Mouse (Mus musculus) midbrain, embryonic 13.5 days (tissue): ENCODE measurements around the gene Tcf23. TPM values are rescaled to one million over a fixed set of nuclear protein-coding genes. Genes with fewer than 3 reads are reported as not detected.

Experiments
- ATAC-seq: fragments of 200-750 bp; cut with Nextera tagmentation; 2 replicates; pipeline ENCODE4 v1.8.0; 2017; ENCODE audit warnings: mild to moderate bottlenecking, moderate TSS enrichment, moderate library complexity
- H3K27ac ChIP-seq: fragments of 300-500 bp; sonication (generic); 2 replicates; pipeline ENCODE4 v1.5.1; 2015; ENCODE audit warnings: inconsistent platforms, mild to moderate bottlenecking, moderate library complexity
- H3K27me3 ChIP-seq: fragments of 300-500 bp; sonication (generic); 2 replicates; pipeline ENCODE4 v1.6.1; 2015; ENCODE audit warnings: mild to moderate bottlenecking, inconsistent platforms
- H3K36me3 ChIP-seq: fragments of 300-500 bp; sonication (generic); 2 replicates; pipeline ENCODE4 v1.6.1; 2015; ENCODE audit warnings: mild to moderate bottlenecking, inconsistent platforms
- H3K4me1 ChIP-seq: fragments of 300-500 bp; sonication (generic); replicated peaks from 2 replicates; pipeline ENCODE4 v1.6.1; 2015; ENCODE audit warnings: inconsistent platforms
- H3K4me2 ChIP-seq: fragments of 300-500 bp; sonication (generic); replicated peaks from 2 replicates; pipeline ENCODE4 v1.6.1; 2015; ENCODE audit warnings: moderate library complexity, mild to moderate bottlenecking, inconsistent platforms
- H3K4me3 ChIP-seq: fragments of 300-500 bp; sonication (generic); replicated peaks from 2 replicates; pipeline ENCODE4 v1.5.1; 2015; ENCODE audit warnings: mild to moderate bottlenecking, inconsistent platforms
- H3K9ac ChIP-seq: fragments of 300-500 bp; sonication (generic); replicated peaks from 2 replicates; pipeline ENCODE4 v1.6.1; 2015; ENCODE audit warnings: mild to moderate bottlenecking, inconsistent platforms
- H3K9me3 ChIP-seq: fragments of 300-500 bp; sonication (generic); 2 replicates; pipeline ENCODE4 v1.6.1; 2016; ENCODE audit warnings: mild to moderate bottlenecking, inconsistent platforms
- whole genome bisulfite sequencing: fragments of 180-500 bp; shearing (Covaris S2); methylation state at CpG from one replicate; pipeline ENCODE4 v1.1.7; 2015; 5-methylcytosine and 5-hydroxymethylcytosine counted together
- polyA plus RNA-seq: library from polyadenylated mRNA; unstranded; fragments of >200 nt; fragmentation: Nextera tagmentation; extraction: Ambion mirVana; gene quantifications from 2 replicates; pipeline ENCODE4 v1.2.1, GENCODE M21; 2015

Tcf23 gene
- polyA plus RNA-seq, 1 experiment from 2014 or later: not detected

GRCm38 (mm10) chr5:30951706-30952105 is 16.8 kb upstream of the Tcf23 start:
- H3K4me3 ChIP-seq: no peak overlapping the region
- H3K4me2 ChIP-seq: no peak overlapping the region
- no peaks in the 10 kb centered on the region for H3K27me3 ChIP-seq
- peaks cover 44% of the 10 kb centered on the region for H3K36me3 ChIP-seq
- H3K9me3 ChIP-seq: no peaks in the 10 kb centered on the region
- WGBS: 88% methylated on average over 6 of the region's 6 CpGs
- no peak for ATAC-seq
- no peak overlapping the region for H3K9ac ChIP-seq
- no peak overlapping the region for H3K27ac ChIP-seq
- peaks cover 16% of the 10 kb centered on the region for H3K4me1 ChIP-seq

- WGBS: 86% methylated on average over 5 of the region's 5 CpGs
- Histone ChIP-seq H3K9ac (no peak overlapping the region), H3K4me2 (no peak overlapping the region), H3K36me3 (peaks cover 47% of the 10 kb centered on the region), H3K27me3 (no peaks in the 10 kb centered on the region), H3K4me1 (peaks cover 20% of the 10 kb centered on the region), H3K9me3 (no peaks in the 10 kb centered on the region), H3K27ac (no peak overlapping the region), H3K4me3 (no peak overlapping the region)
- ATAC-seq: no peak
These were observed 15.9 kb upstream of the Tcf23 start for GRCm38 (mm10) chr5:30952551-30952950.

- no peak overlapping the region for H3K9ac ChIP-seq
- WGBS: 96% methylated on average over 6 of the region's 6 CpGs
- H3K27me3 ChIP-seq: no peaks in the 10 kb centered on the region
- H3K27ac ChIP-seq: no peak overlapping the region
- no peak overlapping the region for H3K4me2 ChIP-seq
- H3K4me3 ChIP-seq: no peak overlapping the region
- peaks cover 61% of the 10 kb centered on the region for H3K36me3 ChIP-seq
- no peak for ATAC-seq
- H3K4me1 ChIP-seq: peaks cover 34% of the 10 kb centered on the region
- H3K9me3 ChIP-seq: no peaks in the 10 kb centered on the region
These were observed 14.4 kb upstream of the Tcf23 start for GRCm38 (mm10) chr5:30954065-30954464.

- Histone ChIP-seq H3K4me1 (peaks cover 34% of the 10 kb centered on the region), H3K9ac (no peak overlapping the region), H3K4me2 (no peak overlapping the region), H3K27me3 (no peaks in the 10 kb centered on the region), H3K4me3 (no peak overlapping the region), H3K9me3 (no peaks in the 10 kb centered on the region), H3K27ac (no peak overlapping the region), H3K36me3 (peaks cover 61% of the 10 kb centered on the region)
- 97% methylated on average over 9 of the region's 9 CpGs for WGBS
- ATAC-seq: no peak
These were observed 13.9 kb upstream of the Tcf23 start for GRCm38 (mm10) chr5:30954556-30954955.

DNA sequence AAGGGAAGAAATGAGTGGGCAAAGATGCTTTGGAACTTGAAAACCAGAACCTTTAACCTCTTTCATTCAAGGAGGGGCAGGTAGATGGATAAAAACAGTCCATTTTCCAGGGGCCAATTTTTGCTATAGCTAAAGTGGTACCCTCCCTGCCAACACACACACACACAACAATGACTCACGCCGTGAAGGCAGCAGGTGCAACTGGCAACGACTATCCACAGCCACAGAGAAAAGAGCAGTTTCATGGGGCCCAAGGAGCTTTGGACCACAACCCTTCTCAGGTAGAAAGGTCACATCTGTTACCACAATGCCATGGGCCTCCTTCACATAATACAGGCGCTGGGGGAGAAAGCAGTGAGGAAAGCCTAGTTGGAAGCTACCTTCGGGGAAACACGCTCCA is 12.7 kb upstream of the Tcf23 start:
- Histone ChIP-seq H3K27me3 (no peaks in the 10 kb centered on the region), H3K36me3 (peaks cover 61% of the 10 kb centered on the region), H3K9me3 (no peaks in the 10 kb centered on the region), H3K4me1 (peaks cover 28% of the 10 kb centered on the region), H3K4me3 (no peak overlapping the region), H3K4me2 (no peak overlapping the region), H3K9ac (no peak overlapping the region), H3K27ac (no peak overlapping the region)
- WGBS: 94% methylated on average over 6 of the region's 6 CpGs
- no peak for ATAC-seq

DNA sequence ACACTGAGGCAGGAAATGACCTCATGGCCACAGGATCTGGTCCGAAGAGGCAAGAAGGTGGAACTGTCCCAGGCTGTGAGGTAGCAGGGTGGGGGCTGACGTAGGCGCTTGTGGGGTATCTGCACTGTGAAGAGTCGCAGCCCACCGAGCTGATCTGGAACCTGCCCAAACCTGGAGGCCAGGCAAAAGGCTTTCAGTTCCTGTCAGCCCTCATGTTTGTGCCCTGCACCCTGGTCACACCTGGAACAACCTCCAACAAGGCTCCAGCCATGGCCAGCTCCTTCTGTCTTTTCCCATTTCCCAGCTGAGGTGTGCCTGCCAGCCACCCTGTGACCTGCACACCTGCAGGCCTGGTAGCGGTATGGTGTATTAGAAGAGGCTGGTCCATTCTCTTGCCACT is 10.6 kb upstream of the Tcf23 start:
- Histone ChIP-seq H3K4me1 (peaks cover 27% of the 10 kb centered on the region), H3K27me3 (no peaks in the 10 kb centered on the region), H3K4me2 (peak overlapping the region; percentile 93), H3K27ac (no peak overlapping the region), H3K9me3 (no peaks in the 10 kb centered on the region), H3K4me3 (0 out of 2 replicates have a peak overlapping the region, but pooled peaks have one; percentile 2), H3K36me3 (peaks cover 50% of the 10 kb centered on the region), H3K9ac (peak overlapping the region; percentile 50; the same call in 1 of the 2 replicates)
- 98% methylated on average over 6 of the region's 6 CpGs for WGBS
- ATAC-seq: no peak

DNA sequence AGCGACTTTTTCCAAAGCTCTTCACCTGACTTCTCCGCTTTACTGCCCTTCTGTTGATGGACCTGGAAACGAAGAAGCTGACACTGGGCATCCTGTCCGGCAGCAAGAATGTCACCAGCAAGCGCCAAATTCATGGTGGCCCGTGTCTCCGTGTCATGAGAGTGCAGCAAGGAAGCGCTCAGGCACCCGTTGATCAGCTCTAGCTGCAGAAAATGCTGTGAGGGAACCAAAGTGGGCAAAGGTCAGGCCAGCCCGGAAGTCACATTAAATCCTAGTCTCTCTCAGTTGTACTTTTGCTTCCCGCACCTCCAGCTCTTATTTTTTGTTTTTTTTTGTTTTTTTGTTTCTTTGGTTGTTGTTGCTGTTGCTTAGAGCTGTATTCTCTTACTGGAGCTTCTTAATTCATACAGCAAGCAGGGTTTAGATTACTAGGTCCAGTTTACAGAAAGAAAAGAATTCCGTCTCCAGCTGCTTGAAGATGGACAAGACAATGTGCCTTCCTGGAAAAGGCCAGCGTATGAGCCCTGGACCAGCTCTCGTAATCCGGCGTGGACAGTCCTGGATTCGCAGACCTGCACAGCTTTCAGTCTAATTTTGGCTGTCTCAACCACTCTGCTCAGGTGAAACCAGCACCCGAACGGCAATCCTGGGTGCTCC is 9.1 kb upstream of the Tcf23 start:
- WGBS: 41% methylated on average over 19 of the region's 19 CpGs
- H3K36me3 ChIP-seq: peaks cover 35% of the 10 kb centered on the region
- H3K4me1 ChIP-seq: peaks cover 27% of the 10 kb centered on the region
- H3K4me2 ChIP-seq: peak overlapping the region; percentile 93
- H3K9ac ChIP-seq: peak overlapping the region; percentile 95
- H3K9me3 ChIP-seq: no peaks in the 10 kb centered on the region
- ATAC-seq: no peak
- peak overlapping the region; percentile 84 for H3K27ac ChIP-seq
- H3K27me3 ChIP-seq: peaks cover 7% of the 10 kb centered on the region
- H3K4me3 ChIP-seq: peak overlapping the region; percentile 91

DNA sequence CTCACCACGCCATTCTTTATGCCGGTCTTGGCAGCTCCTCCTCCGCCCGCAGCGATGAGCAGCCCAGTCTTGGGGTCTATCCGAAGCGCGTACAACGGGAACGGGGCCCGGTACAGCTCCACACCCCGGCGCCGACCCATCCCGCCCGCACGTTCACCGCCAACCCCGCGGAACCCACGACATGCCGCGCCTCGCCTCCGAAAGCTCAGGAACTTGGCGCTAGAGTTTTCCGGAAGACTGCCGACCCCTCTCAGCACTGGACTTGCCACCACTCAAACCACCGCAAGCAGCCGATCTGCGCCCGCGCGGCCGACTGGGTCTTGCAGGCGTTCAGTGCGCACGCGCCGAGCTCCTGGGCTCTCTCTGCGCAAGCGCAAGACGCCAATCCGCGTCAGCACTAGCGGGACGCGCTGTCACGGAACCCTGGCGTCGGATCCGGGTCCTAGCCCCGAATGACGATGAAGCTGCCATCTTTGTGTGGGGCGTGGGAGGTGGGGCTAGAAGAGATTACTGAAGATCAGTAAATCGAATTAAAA is 8.4 kb upstream of the Tcf23 start, which contains the start of gene Preb:
Gene Preb (minus strand): TSS at position 396 of the 536 bp plus-strand sequence.
- peak within 1 kb of the TSS; percentile 93 for H3K4me2 ChIP-seq
- WGBS: under 1% methylated on average over 56 of the region's 56 CpGs
- H3K36me3 ChIP-seq: peaks cover 28% of the 10 kb centered on the region
- H3K27me3 ChIP-seq: peaks cover 7% of the 10 kb centered on the region
- peak within 1 kb of the TSS; percentile 91 for H3K4me3 ChIP-seq
- H3K9me3 ChIP-seq: no peaks in the 10 kb centered on the region
- peak within 1 kb of the TSS; percentile 95 for H3K9ac ChIP-seq
- peak within 1 kb of the TSS; percentile 84 for H3K27ac ChIP-seq
- ATAC-seq: peak; percentile 96
- peaks cover 27% of the 10 kb centered on the region for H3K4me1 ChIP-seq

GRCm38 (mm10) chr5:30960814-30961213 is 7.6 kb upstream of the Tcf23 start:
- H3K27ac ChIP-seq: no peak overlapping the region
- peak overlapping the region; percentile 91 for H3K4me3 ChIP-seq
- H3K36me3 ChIP-seq: peaks cover 21% of the 10 kb centered on the region
- no peak for ATAC-seq
- no peak overlapping the region for H3K9ac ChIP-seq
- H3K27me3 ChIP-seq: peaks cover 13% of the 10 kb centered on the region
- 95% methylated on average over 2 of the region's 2 CpGs for WGBS
- H3K9me3 ChIP-seq: no peaks in the 10 kb centered on the region
- H3K4me2 ChIP-seq: peak overlapping the region; percentile 93
- H3K4me1 ChIP-seq: peaks cover 27% of the 10 kb centered on the region

DNA sequence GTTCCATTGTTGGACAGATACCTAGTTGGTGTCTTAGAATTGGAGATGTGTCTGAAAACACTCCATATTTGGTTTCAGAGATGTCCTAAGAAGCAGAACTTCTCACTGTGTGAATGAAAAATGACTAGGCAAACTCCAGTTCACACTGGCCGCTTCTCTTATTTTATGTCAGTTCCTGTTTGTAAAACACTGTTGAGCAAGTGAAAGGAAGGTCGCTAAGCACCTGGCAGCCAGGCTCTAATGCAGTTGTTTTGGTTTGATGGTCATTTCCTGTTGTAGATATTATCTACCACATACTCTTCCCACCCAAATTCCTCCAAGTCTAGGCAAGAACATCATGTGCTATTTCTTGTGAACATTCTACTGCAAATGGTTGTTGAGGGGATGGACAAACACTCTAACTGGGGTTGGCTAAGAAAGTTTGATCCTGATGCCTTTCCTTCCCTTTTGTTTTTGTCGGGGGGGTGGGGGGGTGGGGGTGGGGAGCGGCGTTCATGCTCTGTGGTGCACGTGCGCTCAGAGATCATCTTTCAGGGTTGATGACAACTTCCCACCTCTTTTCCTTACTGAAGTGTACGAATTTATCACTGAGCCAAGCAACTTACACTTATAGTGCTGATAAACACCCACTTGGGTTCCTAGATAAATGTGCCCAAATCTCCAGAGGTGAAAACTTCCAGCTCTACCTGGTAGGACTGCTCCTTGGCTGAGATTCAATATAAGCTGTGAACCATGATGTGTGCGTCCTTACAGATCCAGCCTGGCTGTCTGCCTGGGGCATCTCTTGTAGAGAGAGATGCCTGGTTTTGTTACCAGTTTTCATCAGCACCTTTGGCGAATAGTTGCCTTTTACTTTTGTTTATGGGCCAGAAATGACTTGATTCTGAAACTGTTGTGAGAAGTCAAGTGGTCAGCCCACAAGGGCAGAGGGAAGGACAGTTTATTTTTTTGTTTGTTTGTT is 6.6 kb upstream of the Tcf23 start:
- Histone ChIP-seq H3K4me2 (no peak overlapping the region), H3K9ac (no peak overlapping the region), H3K9me3 (no peaks in the 10 kb centered on the region), H3K27ac (no peak overlapping the region), H3K36me3 (peaks cover 17% of the 10 kb centered on the region), H3K4me3 (no peak overlapping the region), H3K4me1 (peaks cover 27% of the 10 kb centered on the region), H3K27me3 (peaks cover 15% of the 10 kb centered on the region)
- WGBS: 79% methylated on average over 10 of the region's 10 CpGs
- no peak for ATAC-seq

DNA sequence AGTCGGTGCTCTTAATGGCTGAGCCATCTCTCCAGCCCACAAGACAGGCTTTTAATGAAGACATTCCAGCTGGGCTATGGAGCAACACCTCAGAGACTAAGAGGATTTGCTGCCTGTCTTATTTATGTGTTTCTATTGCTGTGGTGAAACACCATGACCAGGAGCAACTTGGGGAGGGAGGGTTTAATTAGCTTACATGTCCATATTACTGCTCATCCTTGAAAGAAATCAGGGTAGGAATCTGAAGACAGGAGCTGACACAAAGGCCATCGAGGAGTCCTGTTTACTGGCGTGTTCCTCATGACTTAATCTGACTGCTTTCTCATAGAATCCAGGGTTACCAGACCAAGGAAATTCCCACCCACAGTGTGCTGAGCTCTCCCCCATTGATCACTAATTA is 4.5 kb upstream of the Tcf23 start:
- no peak overlapping the region for H3K4me2 ChIP-seq
- no peak for ATAC-seq
- WGBS: 44% methylated on average over 3 of the region's 3 CpGs

DNA sequence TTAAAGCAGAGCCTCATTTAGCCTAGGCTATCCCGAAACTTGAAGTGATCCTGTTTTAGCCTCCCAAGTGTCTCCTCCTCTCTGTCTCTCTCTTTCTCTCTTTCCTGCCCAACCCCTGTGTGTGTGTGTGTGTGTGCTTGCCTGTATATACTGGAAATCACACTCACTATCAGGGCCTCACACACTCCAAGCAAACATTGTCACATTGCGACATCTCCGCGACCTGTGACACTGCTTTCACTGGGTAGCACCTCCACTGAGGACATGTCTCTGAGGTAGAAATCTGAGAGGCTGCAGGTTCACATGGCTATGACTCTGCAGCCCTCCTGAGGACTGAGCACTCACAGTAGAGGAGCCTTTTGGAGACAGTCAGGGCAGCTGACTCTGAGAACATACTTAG is 2.3 kb upstream of the Tcf23 start:
- H3K9ac ChIP-seq: no peak overlapping the region
- H3K9me3 ChIP-seq: no peaks in the 10 kb centered on the region
- no peak overlapping the region for H3K4me2 ChIP-seq
- H3K36me3 ChIP-seq: no peaks in the 10 kb centered on the region
- WGBS: 91% methylated on average over 4 of the region's 4 CpGs
- no peak overlapping the region for H3K4me3 ChIP-seq
- H3K27ac ChIP-seq: no peak overlapping the region
- ATAC-seq: no peak
- peaks cover 15% of the 10 kb centered on the region for H3K27me3 ChIP-seq
- H3K4me1 ChIP-seq: no peaks in the 10 kb centered on the region

More for the DNA sequence above, 4.5 kb upstream of the Tcf23 start:
- Histone ChIP-seq H3K4me3 (no peak overlapping the region), H3K27ac (no peak overlapping the region), H3K4me1 (peaks cover 9% of the 10 kb centered on the region), H3K9me3 (no peaks in the 10 kb centered on the region), H3K9ac (no peak overlapping the region), H3K27me3 (peaks cover 15% of the 10 kb centered on the region), H3K36me3 (0 out of 2 replicates have a peak, but pooled peaks cover under 1% of the 10 kb centered on the region)
